Comparison of ENCODE assay signal across 7 mouse cellular contexts in genomic region chr4:116627722-116628662, GRCm38 (mm10). TPM values are rescaled to one million over a fixed set of nuclear protein-coding genes. Genes with fewer than 3 reads are reported as not detected.
DNase-seq lines count a peak whose midpoint lies in the region; ATAC-seq lines count a peak whose summit lies in the region.

Nasp (minus strand) TSS chr4:116627941.

- peak; percentile 81 for ATAC-seq in inflammation-experienced regulatory T-cells, adult 6 months
- ATAC-seq in megakaryocyte-erythroid progenitor cell, adult 5-6 weeks (replicated peaks; ENCODE audit: low FRiP score, low TSS enrichment, poor library complexity, severe bottlenecking), result peak; percentile 84

- peak; percentile 85 to 96 for DNase-seq in adrenal gland, adult (ENCODE audit: inconsistent age in 2 of 2, low spot score in 1 of 2)
- DNase-seq in embryo, embryonic 10 days (ENCODE audit: low spot score), result peak; percentile 96
- DNase-seq in gastrocnemius, postnatal 14 days, result peak; percentile 76
- DNase-seq in left cerebral cortex, postnatal 10 days (ENCODE audit: extremely low spot score in 1 of 2, low spot score in 2 of 2), result peak; percentile 76 to 88
- DNase-seq in right cerebral cortex, postnatal 25 days, result peak; percentile 84

- intact Hi-C loops in gastrocnemius, postnatal 14 days (cut with DNase I; ENCODE audit: low total_unique reads), result no loop called here
- intact Hi-C loops in left cerebral cortex, postnatal 10 days (cut with DNase I), result no loop called here

RNA-seq across cellular contexts. Expression of gene Nasp, which starts in this region (rescaled TPM):
- 10 to 100 TPM; 16.2 to 17.4 TPM for total RNA-seq in gastrocnemius, postnatal 14 days (2021)
- polyA plus RNA-seq in inflammation-experienced regulatory T-cells, adult 6 months (2017; shearing (Covaris generic)), result 10 to 100 TPM; 40.6 to 99.0 (median 47.2) TPM
- 10 to 100 TPM; 74.7 to 78.1 TPM for total RNA-seq in left cerebral cortex, postnatal 10 days (2021)
- 195 and 210 TPM in 2 replicates for total RNA-seq in megakaryocyte-erythroid progenitor cell, adult 5-6 weeks (2014; fragmentation: Nextera tagmentation)
- total RNA-seq in megakaryocyte-erythroid progenitor cell, adult 5-6 weeks (2017), result 594 and 624 TPM in 2 replicates

Comparison
In these comparisons a context has a peak if more than half of its experiments do, and no peak if none do; other contexts are left out.
1. Peak in every context shown above with its lines: DNase-seq and ATAC-seq.
2. RNA of gene Nasp (total RNA-seq): 195 to 624 TPM in megakaryocyte-erythroid progenitor cell, adult 5-6 weeks and 74.7 to 78.1 TPM in left cerebral cortex, postnatal 10 days; 16.2 to 17.4 TPM in gastrocnemius, postnatal 14 days; every median in the first group is over 4 times any median in the second.